Mouse (Mus musculus): Measurements from ENCODE around the gene Clns1a. TPM values are rescaled to one million over a fixed set of nuclear protein-coding genes. Genes with fewer than 3 reads are reported as not detected.

Clns1a gene
- total RNA-seq (2015) (92.5 and 97.6 TPM in 2 replicates), total RNA-seq (2017) (95.1 and 105 TPM in 2 replicates)

DNA sequence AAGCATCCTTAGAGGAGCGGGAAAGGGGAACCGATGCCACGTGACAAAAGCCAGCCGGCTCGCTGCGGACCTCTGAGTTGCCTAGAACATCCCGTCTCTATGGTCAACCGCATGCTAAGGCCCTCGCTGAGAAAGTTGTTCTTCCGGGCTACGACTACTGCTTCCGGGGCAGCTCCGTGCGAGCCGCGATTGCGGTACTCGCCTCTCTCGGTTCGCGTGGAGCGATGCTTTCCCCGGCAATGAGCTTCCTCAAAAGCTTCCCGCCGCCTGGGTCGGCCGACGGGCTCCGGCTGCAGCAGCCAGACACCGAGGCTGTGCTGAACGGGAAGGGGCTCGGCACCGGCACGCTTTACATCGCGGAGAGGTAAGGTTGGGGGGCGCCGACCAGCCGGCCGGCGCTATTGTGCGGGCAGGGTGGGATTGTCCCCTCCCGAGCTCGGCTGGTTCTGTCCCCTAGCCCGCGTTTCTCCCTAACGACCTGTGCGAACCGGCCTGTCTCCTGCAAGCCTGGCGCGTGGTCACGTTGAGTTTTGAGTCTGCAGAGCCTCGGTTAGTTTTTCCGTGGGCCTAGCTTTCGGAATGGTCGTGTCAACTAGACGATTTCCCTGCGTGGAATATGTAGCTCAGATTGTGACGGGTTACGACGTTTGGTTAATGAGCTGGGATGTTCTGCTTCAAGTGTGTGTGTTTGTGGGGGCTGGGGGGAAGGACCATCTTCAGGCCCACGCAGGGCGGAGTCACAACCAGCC is at the start of gene Clns1a:
Clns1a (plus strand) TSS at position 129 of the 749 bp plus-strand sequence.
- ATAC-seq (ENCODE audit: poor library complexity, severe bottlenecking): peak; percentile 98

DNA sequence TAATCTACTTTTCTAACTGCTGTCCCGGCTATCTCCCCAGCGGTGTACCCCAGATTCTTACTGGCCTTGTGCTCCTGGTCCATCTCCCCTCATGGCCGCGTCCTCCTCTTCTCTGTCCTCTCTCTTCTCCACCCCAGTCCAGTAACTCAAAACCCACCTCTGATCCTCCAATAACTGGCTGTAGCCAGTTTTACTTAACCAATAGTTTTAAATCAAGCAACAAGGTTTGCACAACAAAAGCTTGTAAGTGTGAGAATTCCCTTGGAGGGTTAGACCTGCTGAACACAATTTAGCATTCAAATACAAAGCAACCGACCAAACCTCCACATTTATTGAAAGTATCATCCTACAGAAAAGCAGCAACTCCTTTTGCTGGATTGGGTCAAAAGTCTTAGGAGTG is 48.8 kb upstream of the Clns1a start:
- ATAC-seq (ENCODE audit: poor library complexity, severe bottlenecking): no peak

DNA sequence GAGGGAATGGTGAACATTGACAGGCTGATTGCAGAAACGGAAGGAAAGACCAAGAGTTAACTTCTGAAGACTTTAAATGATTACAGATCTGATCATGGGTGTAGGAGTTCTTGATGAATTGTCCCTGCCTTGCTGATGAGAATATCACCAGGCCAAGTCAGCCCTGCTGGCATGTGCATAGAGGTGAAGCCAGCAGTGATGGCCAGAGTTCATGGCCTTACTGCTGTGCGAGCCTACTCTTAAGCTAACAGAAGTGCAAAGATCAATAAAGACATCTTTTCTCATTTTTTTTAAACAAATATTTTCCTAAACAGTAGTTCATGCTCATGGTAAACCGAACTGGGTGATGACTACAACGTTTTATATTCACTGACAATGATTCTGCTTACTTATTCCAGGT is 45.7 kb upstream of the Clns1a start:
- ATAC-seq (ENCODE audit: poor library complexity, severe bottlenecking): no peak

DNA sequence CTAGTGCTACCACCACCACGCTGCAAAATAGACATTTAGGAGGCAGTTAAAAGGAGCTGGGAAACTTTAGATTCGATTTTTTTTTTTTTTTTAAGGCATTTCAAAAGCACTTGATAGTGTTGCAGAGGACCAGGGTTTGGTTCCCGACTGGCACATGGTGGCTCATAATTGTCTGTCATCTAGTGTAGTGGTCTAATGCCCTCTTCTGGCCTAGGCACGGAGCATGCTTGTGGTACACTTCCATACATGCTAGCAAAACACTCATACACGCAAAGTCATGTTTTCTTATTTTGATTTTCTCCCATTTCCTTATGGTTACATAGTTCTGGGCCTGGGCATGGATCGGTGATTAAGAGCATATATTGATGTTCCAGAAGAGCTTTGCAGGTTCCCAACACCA is 40.3 kb upstream of the Clns1a start:
- no peak for ATAC-seq (ENCODE audit: poor library complexity, severe bottlenecking)

DNA sequence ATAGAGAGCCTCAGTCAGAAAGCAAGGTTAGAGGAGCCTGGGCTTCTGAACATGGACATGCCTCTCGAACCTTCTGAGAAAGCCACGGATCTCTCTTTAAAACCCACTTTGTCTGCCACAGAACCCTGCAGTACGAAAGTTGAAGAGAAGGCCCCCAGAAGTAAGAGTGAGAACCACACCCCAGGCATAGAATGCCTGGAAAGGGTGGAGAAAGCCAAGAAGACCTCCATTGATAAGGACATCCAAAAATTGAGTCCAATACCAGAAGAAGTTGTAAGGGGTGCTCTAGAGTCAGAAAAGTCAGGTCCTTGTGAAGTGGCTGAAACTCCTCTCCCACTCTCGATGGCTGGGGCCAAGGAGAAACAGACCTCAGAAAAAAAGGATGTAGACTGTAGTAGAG is 34.8 kb upstream of the Clns1a start:
- no peak for ATAC-seq (ENCODE audit: poor library complexity, severe bottlenecking)

DNA sequence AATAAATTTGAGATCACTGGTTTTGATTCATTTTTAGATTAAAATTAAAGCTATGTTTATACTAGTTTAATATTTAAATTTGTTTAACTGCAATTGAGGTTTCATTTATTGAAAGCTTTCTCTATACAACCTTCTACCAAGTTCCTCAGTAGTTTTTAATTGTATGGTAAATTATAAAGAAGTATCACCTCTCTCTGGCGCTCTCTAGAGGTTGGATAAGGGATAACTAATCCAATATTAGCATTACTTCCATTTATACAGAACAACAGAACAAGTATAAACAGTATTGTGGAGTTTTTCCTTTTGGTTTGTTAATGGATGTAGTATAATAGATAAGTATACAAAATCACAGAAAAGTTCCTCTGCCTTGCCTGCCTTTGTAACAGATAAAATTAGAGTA is 17.2 kb upstream of the Clns1a start:
- ATAC-seq (ENCODE audit: poor library complexity, severe bottlenecking): peak; percentile 49; the same call in 1 of the 2 replicates

DNA sequence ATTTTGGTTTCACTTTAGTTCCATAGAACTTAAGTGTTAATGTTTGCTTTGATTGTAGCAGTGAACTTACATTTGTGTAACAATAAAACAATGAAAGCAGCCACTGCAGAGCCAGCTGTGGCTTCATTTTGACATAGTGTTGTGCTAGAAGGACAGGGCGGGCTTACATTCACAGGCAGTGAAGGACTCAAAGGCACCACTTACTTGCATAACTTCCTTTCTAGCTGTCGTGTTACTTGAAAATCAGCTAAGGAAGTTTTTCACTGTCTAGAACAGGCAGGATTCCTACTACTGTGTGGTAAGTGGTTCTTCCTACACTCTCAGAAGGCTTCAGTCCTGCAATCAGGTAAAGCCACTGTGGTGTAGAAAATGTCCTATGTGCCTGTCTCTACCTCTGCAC is 8.6 kb upstream of the Clns1a start:
- peak; percentile 59 for ATAC-seq (ENCODE audit: poor library complexity, severe bottlenecking)

DNA sequence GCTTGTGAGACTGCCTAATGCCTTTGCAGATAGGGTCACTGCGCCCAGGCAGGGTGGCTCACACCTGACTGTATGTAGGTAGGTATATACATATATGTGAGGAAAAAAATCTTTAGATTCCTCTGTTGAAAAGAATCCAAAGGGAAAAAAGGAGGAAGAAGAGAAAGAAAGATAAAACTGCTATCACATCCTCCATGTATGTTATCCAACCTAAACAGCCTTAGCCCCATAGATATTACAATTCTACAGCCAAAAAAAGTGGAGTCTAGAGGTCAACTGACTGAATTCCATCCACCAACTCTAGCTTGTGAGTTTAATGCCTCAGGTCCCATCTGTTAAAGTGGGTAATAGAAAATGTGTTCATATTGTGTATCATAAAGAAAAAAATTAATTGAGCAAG is 993 bp upstream of the Clns1a start:
- ATAC-seq (ENCODE audit: poor library complexity, severe bottlenecking): no peak

DNA sequence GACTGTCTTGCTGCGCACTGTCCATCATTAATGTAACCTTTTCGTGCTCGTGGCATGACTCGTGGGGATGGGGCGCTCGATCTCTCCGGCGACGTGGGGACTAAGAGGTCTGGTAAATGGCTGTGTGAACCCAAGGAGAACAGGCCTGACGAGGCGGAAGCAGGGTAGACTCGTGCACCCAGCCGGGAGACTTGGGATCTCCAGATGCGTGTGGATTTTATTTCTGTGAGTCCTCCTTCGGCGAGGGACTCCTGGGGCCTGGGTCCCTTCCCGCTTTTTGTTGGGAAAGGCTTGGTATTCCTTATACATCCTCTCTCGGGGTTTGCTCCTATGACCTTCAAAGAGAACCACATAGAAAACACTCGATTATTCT is 315 bp upstream of the Clns1a start:
- ATAC-seq (ENCODE audit: poor library complexity, severe bottlenecking): peak; percentile 32

DNA sequence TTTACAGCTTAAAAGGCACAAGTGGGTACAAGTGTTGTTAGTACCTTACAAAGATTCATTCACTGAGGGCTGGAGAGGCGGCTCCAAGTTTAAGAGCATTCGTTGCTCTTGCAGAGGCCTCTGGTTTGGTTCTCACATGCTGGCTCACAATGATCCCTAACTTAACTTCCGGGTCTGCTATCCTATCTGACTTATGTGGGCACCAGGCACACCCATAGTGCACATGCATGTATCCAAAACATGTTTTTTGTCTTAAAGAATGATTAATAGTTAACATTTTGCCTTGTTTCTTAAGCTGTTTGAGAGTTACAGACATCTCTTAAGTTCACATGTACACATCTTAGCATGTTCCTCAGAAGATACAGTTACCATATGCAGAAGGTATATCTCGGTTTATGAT is 3.7 kb downstream of the Clns1a start:
- ATAC-seq (ENCODE audit: poor library complexity, severe bottlenecking): no peak

DNA sequence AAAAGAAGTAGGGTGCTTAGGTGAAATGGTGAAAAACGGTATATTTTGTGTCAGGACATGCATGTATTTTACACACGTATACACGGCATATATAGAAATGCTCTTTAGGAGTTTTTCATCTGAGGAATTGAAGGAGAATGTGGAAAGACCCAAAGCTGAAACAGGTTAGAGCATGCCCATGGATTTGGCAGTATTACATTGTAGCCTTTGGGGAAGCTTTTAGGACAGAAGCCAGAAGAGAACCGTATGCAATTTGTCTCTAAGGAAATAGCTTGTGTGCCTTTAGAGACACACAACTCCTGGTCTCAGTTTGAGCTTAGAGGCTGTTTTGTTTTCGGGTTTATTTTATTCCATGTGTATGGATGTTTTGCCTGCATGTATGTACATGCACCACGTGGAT is 4.7 kb downstream of the Clns1a start:
- no peak for ATAC-seq (ENCODE audit: poor library complexity, severe bottlenecking)

DNA sequence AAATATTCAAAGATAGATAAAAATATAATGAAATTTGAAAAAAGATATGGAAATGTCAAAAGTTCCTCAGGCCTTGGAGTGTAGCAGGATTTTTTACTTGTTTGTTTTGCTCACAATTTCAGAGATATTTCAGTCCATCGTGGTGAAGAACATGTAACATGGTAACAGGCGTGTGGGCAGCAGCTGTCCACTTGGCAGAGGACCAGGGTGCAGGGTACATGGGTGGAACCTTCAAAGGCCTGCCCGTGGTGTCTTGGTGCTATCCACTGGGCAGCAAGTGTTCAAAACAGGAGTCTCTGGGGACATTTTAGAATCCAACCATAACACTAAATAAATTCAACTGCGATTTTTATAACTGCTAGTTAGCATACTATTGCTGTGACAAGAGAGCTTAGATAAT is 10.7 kb downstream of the Clns1a start:
- ATAC-seq (ENCODE audit: poor library complexity, severe bottlenecking): no peak

DNA sequence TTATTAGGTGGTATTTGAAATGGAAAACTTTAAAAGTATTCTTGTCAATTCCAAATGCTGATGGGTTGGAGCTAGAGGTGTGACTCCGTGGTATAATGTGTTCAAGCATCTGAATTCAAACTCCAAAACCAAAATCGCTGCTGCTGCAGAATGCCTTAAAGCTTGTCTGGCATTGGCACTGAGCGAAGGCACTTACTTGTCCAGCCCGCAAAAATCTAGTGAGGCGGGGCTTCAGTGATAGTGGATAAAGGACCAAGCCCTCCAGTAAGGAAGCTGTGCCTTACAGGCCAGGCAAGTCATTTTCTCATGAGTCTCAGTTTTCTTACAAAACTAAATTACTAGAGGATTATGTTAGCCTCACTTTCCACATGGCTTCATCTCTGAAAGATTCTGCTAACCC is 11.4 kb downstream of the Clns1a start:
- ATAC-seq (ENCODE audit: poor library complexity, severe bottlenecking): no peak

DNA sequence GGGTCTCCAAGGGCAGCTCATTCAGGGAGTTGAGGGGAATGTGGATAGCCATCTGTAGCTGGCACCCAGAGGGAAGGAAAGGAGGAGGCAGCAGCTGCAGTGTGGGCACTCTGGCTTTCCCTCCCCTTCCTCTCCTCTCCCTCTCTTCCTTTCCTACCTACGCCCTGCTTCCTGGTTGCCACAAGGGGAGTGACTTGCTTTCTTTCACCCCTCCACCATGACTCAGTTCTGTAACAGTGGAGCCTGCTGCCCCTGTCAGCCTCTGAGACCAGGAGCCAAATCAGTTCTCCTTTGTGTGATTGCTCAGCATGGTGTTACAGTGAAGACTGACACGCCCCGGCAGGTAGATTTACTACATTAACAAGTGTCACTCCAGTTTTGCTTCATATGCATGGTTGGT is 12.8 kb downstream of the Clns1a start:
- peak; percentile 52 for ATAC-seq (ENCODE audit: poor library complexity, severe bottlenecking)

DNA sequence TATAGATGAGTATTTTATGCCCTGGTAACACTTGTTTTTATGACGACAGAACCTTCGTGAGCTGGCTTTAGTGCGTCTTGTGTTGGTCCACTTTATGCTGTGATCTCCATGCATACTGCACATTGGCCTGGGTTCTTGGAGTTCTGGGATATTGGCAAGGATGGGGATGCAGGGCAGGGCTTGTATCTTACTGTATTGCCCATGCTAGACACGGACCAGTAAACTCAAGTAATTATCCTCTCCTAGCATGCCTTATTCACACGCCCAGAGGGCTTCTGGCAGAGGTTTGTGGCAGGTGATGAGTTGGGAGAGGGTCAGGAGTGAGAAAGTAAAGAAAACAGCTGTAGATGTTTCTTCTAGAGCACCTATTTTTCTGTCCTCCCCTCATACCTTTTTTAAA is 18.2 kb downstream of the Clns1a start:
- no peak for ATAC-seq (ENCODE audit: poor library complexity, severe bottlenecking)

DNA sequence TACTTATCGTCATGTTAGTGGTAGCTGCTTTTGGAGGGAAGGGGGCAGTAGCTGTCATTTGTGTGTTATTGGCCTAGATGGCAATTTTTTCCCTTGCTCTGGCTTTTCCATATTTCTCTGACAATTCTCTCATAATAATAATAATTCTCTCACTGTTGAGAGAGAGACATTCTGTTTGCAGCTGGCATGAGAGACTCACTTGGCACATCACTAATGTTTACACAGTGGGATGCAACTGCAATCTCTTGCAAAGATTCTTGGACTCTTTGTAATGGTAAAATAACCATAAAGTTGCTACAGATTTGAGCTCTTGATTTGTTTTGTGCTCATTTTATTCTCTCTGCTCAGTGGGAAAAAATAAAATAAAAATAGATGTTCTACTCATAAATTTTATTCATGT is 20.9 kb downstream of the Clns1a start:
- ATAC-seq (ENCODE audit: poor library complexity, severe bottlenecking): no peak

DNA sequence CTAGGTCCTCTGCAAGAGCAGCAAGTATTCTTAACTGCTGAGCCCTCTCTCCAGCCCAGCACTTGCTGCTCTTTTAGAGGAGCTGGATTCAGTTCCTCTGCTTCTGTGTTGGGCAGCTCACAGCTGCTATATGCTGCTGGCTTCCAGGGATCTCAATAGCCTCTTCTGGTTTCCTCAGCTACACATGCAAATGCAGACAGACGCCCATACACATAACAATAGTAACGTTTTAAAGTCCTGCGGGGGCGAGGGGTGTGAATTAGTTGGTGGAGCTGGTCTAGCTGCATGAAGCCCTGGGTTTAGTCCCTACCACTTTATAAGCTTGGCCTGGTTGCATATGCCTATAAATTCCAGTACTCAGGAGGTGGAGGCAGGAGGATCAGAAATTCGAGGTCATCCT is 22.6 kb downstream of the Clns1a start:
- no peak for ATAC-seq (ENCODE audit: poor library complexity, severe bottlenecking)

DNA sequence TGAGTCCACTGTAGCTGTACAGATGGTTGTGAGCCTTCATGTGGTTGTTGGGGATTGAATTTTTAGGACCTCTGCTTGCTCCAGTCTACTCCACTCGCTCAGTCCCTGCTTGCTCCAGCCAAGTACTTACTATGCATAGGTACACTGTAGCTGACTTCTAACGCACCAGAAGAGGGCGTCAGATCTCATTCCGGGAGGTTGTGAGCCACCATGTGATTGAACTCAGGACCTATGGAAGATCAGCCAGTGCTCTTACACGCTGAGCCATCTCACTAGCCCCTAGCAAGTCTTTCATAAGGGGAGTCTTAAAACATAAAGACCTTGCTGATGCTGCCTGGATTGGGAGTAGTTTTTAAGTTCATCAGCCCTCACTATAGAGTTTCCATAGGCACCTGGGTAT is 23.7 kb downstream of the Clns1a start:
- ATAC-seq (ENCODE audit: poor library complexity, severe bottlenecking): no peak

DNA sequence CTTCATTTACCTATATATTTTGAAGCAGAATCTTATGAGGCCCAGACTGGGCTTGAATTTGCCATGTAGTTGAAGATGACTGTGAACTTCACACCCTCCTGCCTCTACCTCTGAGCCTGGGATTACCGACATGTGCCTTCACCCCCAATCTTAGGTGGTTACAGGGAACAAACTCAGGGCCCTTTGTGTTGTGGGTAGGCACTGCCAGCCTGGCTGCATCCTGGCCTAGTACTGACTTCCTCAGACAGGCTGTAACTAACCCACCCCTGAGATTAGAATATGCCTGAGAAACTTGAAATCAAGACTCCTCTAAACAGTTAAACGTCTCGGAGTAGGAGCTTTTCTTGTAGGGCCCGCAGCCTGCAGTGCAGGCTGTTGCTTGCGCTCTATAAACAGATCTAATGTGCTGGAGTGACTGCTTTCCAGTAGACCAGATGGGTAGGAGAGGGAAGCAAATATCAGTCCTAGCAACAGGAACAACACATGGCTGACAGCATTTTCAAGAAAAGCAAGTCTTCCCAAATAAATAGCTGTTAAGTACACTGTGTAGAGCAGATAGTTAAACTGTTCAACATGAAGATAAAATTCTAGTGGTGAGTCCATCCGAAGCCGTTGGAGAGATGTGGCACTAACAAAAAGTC is 26.0 kb downstream of the Clns1a start:
- ATAC-seq (ENCODE audit: poor library complexity, severe bottlenecking): no peak

DNA sequence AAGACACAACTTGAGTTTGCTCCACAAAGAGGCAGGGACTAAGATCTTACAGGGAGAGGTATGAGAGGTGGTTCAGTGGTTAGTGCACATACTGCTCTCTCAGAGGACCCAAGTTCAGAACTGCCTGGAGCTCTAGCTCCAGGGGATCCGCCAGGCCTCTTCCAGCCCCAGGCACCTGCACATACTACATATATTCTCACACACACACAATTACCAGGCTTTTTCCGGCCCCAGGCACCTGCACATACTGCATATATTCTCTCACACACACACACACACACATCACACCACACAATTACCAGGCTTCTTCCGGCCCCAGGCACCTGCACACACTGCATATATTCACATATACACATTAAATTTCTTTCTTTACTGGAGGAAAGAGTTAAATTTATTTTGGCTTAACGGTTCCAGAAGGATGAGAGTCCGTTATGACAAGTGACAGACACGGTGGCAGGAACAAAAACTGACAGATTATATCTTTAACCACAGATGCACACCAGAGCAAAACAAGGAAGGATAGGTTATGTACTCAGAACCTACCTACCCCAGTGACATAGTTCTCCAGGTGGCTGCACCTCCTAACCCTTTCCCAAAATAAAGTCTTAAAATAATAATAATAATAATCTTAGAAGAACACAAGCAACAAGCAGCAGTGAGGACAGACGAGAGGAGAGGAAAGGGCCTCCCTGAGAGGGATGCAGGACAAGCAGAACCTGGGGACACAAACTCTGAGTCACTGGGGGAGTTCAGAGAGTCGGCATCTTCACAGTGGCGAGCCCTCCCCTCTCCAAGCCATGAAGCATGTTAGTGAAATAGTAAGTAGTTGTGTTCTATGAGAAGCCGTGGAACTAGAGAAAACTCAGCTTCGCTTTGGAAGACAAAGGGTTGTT is 27.5 kb downstream of the Clns1a start:
- no peak for ATAC-seq (ENCODE audit: poor library complexity, severe bottlenecking)

DNA sequence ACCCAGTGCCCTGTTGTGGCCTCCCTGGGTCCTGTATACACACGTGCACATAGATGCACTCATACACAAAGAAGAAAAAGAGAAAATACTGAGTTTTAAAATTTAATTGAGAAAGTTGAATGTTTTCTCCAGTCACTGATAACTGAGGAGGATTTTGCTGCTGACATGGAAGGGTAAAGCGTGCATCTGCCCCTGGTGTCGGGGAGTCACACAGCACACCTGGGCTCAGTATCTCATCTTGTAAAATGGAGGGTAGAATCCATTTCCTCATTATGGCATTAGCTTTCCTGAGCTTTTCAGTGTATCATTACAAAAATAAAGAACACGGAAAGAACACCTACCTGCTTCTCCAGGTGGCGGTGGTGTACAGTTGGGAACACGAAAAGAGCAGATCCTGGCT is 29.0 kb downstream of the Clns1a start:
- no peak for ATAC-seq (ENCODE audit: poor library complexity, severe bottlenecking)

DNA sequence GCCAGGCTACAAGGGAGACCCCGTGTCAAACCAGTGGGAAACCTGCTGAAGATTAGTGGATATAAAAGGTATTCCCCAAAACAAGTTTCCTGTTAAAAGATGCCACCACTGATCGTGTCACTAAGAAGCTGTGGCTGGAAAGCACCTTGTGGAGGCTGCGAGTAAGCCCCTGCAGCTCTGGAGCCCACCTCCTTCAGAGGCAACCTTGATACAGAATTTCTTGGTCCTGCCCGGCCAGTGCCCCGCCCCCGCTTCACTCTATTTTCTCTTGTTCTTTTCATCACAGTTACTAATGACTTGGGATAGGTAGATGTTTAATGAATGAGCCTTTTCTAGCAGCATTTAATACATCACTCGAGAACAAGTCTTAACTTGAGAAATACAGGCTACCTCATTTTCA is 29.6 kb downstream of the Clns1a start:
- ATAC-seq (ENCODE audit: poor library complexity, severe bottlenecking): no peak

Measured in megakaryocyte, adult 5-6 weeks (primary cell).